Mouse (Mus musculus): ENCODE results near the gene Aaed1. TPM values are rescaled to one million over a fixed set of nuclear protein-coding genes. Genes with fewer than 3 reads are reported as not detected.
"Not testable (repeated sequence)": the region's sequence is repeated elsewhere in the genome, so short reads cannot be mapped to it uniquely, and the experiment has no call there.

The Aaed1 gene
- polyA plus RNA-seq, 1 experiment from 2014 or later = 47.9 TPM

GRCm38 (mm10) chr13:64267151-64267550 is 45.4 kb downstream of the Aaed1 start:
- H3K9ac ChIP-seq (ENCODE audit: low read length) = no peak overlapping the region
- TF ChIP-seq EP300 (optimal IDR thresholded peaks at IDR 0.05) = no peak
- no peak for TF ChIP-seq CTCF (IDR thresholded peaks at IDR 0.05; ENCODE audit: low read depth)
- ATAC-seq (ENCODE audit: low FRiP score, low TSS enrichment) (no peak), DNase-seq (ENCODE audit: low spot score) (no peak)
- no peak overlapping the region for H3K4me3 ChIP-seq (ENCODE audit: low read depth, low read length)
- H3K36me3 ChIP-seq (ENCODE audit: control insufficient read depth, insufficient read depth, low read length) = no peaks in the 10 kb centered on the region
- no peaks in the 10 kb centered on the region for H3K9me3 ChIP-seq (ENCODE audit: control insufficient read depth, low read length)
- H3K4me2 ChIP-seq (replicated peaks; ENCODE audit: low read depth) = no peak overlapping the region
- H3K27ac ChIP-seq (replicated peaks) = no peak overlapping the region
- no peaks in the 10 kb centered on the region for H3K27me3 ChIP-seq (ENCODE audit: control insufficient read depth, insufficient read depth, low read length)
- no peaks in the 10 kb centered on the region for H3K4me1 ChIP-seq (replicated peaks; ENCODE audit: control insufficient read depth, insufficient read depth)
- WGBS = 26% methylated on average over 9 of the region's 9 CpGs

DNA sequence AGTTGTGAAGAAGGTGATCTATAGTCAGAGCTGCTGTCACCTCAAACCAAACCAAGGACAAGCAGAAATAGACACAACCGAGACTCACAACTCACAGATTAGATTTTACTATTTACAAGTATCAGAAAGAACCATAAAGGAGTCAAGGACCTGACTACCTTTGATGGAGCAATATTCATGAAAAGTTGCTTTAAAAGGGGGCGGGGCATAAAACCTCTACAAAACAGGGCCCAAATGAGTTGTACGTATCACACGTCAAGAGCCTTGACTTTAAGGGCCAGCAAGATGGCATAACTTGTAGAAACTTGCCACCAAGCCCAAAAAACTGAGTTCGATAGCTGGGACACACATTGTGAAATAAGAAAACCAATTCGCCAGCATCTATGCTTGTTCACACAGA is 47.9 kb downstream of the Aaed1 start:
- H3K4me2 ChIP-seq (replicated peaks; ENCODE audit: low read depth) = no peak overlapping the region
- H3K4me1 ChIP-seq (replicated peaks; ENCODE audit: control insufficient read depth, insufficient read depth) = no peaks in the 10 kb centered on the region
- no peaks in the 10 kb centered on the region for H3K36me3 ChIP-seq (ENCODE audit: control insufficient read depth, insufficient read depth, low read length)
- no peak overlapping the region for H3K4me3 ChIP-seq (ENCODE audit: low read depth, low read length)
- no peak overlapping the region for H3K27ac ChIP-seq (replicated peaks)
- TF ChIP-seq EP300 (optimal IDR thresholded peaks at IDR 0.05) (no peak), CTCF (IDR thresholded peaks at IDR 0.05; ENCODE audit: low read depth) (no peak)
- WGBS = 79% methylated on average over 6 of the region's 6 CpGs
- H3K27me3 ChIP-seq (ENCODE audit: control insufficient read depth, insufficient read depth, low read length) = no peaks in the 10 kb centered on the region
- no peak for ATAC-seq (ENCODE audit: low FRiP score, low TSS enrichment)
- no peaks in the 10 kb centered on the region for H3K9me3 ChIP-seq (ENCODE audit: control insufficient read depth, low read length)
- no peak for DNase-seq (ENCODE audit: low spot score)
- H3K9ac ChIP-seq (ENCODE audit: low read length) = no peak overlapping the region

- WGBS = 88% methylated on average over 7 of the region's 7 CpGs
- H3K27me3 ChIP-seq (ENCODE audit: control insufficient read depth, insufficient read depth, low read length) = no peaks in the 10 kb centered on the region
- TF ChIP-seq EP300 (optimal IDR thresholded peaks at IDR 0.05) (no peak), CTCF (IDR thresholded peaks at IDR 0.05; ENCODE audit: low read depth) (no peak)
Measured at GRCm38 (mm10) chr13:64259903-64260302, 52.6 kb downstream of the Aaed1 start.

GRCm38 (mm10) chr13:64258516-64258821 is 54.0 kb downstream of the Aaed1 start:
- H3K36me3 ChIP-seq (ENCODE audit: control insufficient read depth, insufficient read depth, low read length) = no peaks in the 10 kb centered on the region
- no peak overlapping the region; the same call in 1 of the 2 replicates for H3K27ac ChIP-seq (replicated peaks)
- no peak for TF ChIP-seq EP300 (optimal IDR thresholded peaks at IDR 0.05)
- TF ChIP-seq CTCF (IDR thresholded peaks at IDR 0.05; ENCODE audit: low read depth) = no peak
- 62% methylated on average over 4 of the region's 4 CpGs for WGBS
- no peak for ATAC-seq (ENCODE audit: low FRiP score, low TSS enrichment)
- H3K4me2 ChIP-seq (replicated peaks; ENCODE audit: low read depth) = no peak overlapping the region
- no peak for DNase-seq (ENCODE audit: low spot score)
- no peaks in the 10 kb centered on the region for H3K9me3 ChIP-seq (ENCODE audit: control insufficient read depth, low read length)
- no peak overlapping the region for H3K9ac ChIP-seq (ENCODE audit: low read length)
- H3K4me1 ChIP-seq (replicated peaks; ENCODE audit: control insufficient read depth, insufficient read depth) = no peaks in the 10 kb centered on the region
- no peaks in the 10 kb centered on the region for H3K27me3 ChIP-seq (ENCODE audit: control insufficient read depth, insufficient read depth, low read length)
- H3K4me3 ChIP-seq (ENCODE audit: low read depth, low read length) = no peak overlapping the region

More at GRCm38 (mm10) chr13:64259903-64260302, 52.6 kb downstream of the Aaed1 start:
- no peaks in the 10 kb centered on the region for H3K36me3 ChIP-seq (ENCODE audit: control insufficient read depth, insufficient read depth, low read length)
- H3K9ac ChIP-seq (ENCODE audit: low read length) = no peak overlapping the region
- DNase-seq (ENCODE audit: low spot score) (no peak), ATAC-seq (ENCODE audit: low FRiP score, low TSS enrichment) (no peak)
- H3K4me1 ChIP-seq (replicated peaks; ENCODE audit: control insufficient read depth, insufficient read depth) = no peaks in the 10 kb centered on the region
- H3K4me2 ChIP-seq (replicated peaks; ENCODE audit: low read depth) = no peak overlapping the region
- no peak overlapping the region for H3K27ac ChIP-seq (replicated peaks)
- no peak overlapping the region for H3K4me3 ChIP-seq (ENCODE audit: low read depth, low read length)
- H3K9me3 ChIP-seq (ENCODE audit: control insufficient read depth, low read length) = no peaks in the 10 kb centered on the region

DNA sequence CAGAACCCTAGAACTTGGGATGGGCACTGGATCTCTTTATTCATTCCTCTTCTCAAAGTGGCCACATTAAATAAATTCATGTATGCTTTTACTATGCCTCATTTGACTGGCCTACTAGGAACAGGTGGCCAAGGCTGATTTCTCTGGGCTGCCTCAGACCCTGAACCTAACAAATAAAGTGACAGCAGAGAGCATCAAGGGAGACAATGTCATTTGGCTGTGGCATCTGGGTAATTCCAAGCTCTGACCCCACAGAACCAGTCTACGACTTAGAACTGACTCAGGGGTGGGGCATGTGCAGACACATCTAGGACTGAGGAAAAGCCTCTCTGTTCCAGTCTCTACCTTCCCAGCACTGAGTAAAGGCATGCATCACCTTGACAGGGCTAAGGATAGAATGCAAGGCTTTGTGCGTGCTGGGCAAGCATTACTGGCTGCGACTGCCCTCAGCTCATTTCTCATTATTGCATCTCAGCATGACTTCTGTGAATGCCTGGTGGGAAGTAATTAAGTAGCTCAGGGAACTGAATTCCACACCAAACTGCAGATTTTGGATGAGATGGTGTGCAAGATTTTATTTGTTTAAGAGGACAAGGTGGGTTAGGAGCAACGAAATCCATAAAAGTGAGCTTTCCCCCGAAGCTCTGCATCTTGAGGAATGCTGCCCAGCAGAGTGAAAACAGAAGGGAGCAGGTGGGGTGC is 54.5 kb downstream of the Aaed1 start:
- 38% methylated on average over 5 of the region's 5 CpGs for WGBS
- H3K9ac ChIP-seq (ENCODE audit: low read length) = no peak overlapping the region
- H3K4me3 ChIP-seq (ENCODE audit: low read depth, low read length) = no peak overlapping the region
- TF ChIP-seq EP300 (optimal IDR thresholded peaks at IDR 0.05) (no peak), CTCF (IDR thresholded peaks at IDR 0.05; ENCODE audit: low read depth) (no peak)
- H3K9me3 ChIP-seq (ENCODE audit: control insufficient read depth, low read length) = no peaks in the 10 kb centered on the region
- peak overlapping the region; percentile 40 for H3K27ac ChIP-seq (replicated peaks)
- H3K4me1 ChIP-seq (replicated peaks; ENCODE audit: control insufficient read depth, insufficient read depth) = no peaks in the 10 kb centered on the region
- H3K4me2 ChIP-seq (replicated peaks; ENCODE audit: low read depth) = no peak overlapping the region
- no peaks in the 10 kb centered on the region for H3K36me3 ChIP-seq (ENCODE audit: control insufficient read depth, insufficient read depth, low read length)
- DNase-seq (ENCODE audit: low spot score) (no peak), ATAC-seq (ENCODE audit: low FRiP score, low TSS enrichment) (peak; percentile 39; the same call in 1 of the 2 replicates)
- H3K27me3 ChIP-seq (ENCODE audit: control insufficient read depth, insufficient read depth, low read length) = no peaks in the 10 kb centered on the region

GRCm38 (mm10) chr13:64257010-64257813 is 55.3 kb downstream of the Aaed1 start:
- no peak for DNase-seq (ENCODE audit: low spot score)
- no peak overlapping the region for H3K4me3 ChIP-seq (ENCODE audit: low read depth, low read length)
- no peak overlapping the region for H3K4me2 ChIP-seq (replicated peaks; ENCODE audit: low read depth)
- no peak overlapping the region for H3K9ac ChIP-seq (ENCODE audit: low read length)
- 61% methylated on average over 12 of the region's 12 CpGs for WGBS
- H3K27ac ChIP-seq (replicated peaks) = peak overlapping the region; percentile 40; the same call in 1 of the 2 replicates
- no peaks in the 10 kb centered on the region for H3K27me3 ChIP-seq (ENCODE audit: control insufficient read depth, insufficient read depth, low read length)
- TF ChIP-seq CTCF (IDR thresholded peaks at IDR 0.05; ENCODE audit: low read depth) (no peak), EP300 (optimal IDR thresholded peaks at IDR 0.05) (no peak)
- peak; percentile 76 for ATAC-seq (ENCODE audit: low FRiP score, low TSS enrichment)
- H3K9me3 ChIP-seq (ENCODE audit: control insufficient read depth, low read length) = no peaks in the 10 kb centered on the region
- H3K36me3 ChIP-seq (ENCODE audit: control insufficient read depth, insufficient read depth, low read length) = no peaks in the 10 kb centered on the region
- no peaks in the 10 kb centered on the region for H3K4me1 ChIP-seq (replicated peaks; ENCODE audit: control insufficient read depth, insufficient read depth)

GRCm38 (mm10) chr13:64254185-64254584 is 58.3 kb downstream of the Aaed1 start:
- H3K36me3 ChIP-seq (ENCODE audit: control insufficient read depth, insufficient read depth, low read length); ATAC-seq (ENCODE audit: low FRiP score, low TSS enrichment); H3K27me3 ChIP-seq (ENCODE audit: control insufficient read depth, insufficient read depth, low read length); H3K4me2 ChIP-seq (replicated peaks; ENCODE audit: low read depth); H3K9ac ChIP-seq (ENCODE audit: low read length); H3K9me3 ChIP-seq (ENCODE audit: control insufficient read depth, low read length); H3K27ac ChIP-seq (replicated peaks); H3K4me1 ChIP-seq (replicated peaks; ENCODE audit: control insufficient read depth, insufficient read depth); DNase-seq (ENCODE audit: low spot score); H3K4me3 ChIP-seq (ENCODE audit: low read depth, low read length): not testable (repeated sequence)
- 76% methylated on average over 10 of the region's 11 CpGs for WGBS
